Mouse (Mus musculus): ENCODE results near the gene Syf2. TPM values are rescaled to one million over a fixed set of nuclear protein-coding genes. Genes with fewer than 3 reads are reported as not detected.

Gene Syf2
- total RNA-seq, 2 experiments from 2014 or later, result 50.4 to 173 TPM

DNA sequence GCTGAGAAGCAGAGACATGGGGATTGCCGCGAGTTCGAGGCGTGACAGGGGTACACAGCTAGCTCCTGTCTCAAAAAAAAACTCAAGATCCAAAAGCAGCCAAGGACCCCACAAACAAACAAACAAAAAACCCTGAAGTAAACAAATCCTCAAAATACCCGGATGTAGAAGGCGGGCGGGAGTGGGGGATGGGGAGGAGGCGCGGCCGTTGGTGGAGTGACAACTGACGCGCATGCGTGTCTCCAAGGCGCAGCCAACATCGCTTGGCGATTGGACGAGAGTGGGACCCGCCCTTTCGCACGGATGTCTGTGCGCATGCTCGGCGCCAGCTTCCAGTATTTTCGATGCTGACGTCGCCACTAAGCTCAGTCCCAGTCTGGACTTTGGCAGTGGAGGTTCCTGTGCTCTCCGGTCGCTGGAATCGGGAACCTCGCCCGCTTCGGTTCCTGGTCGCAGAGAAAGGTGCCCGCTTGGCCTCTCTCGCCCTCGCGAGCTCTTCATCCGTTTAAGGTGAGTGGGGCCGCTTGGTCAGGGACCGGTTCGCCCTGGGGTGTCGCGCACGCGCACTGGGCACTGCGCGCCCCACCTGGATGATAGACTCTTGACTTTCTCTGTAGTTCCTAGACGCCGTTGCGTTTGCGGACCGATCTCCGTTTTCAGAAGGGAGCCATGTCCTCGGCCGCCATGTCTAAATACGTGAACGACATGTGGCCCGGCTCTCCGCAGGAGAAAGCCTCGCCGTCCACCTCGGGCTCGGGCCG, 7.3 kb upstream of the Syf2 start, which contains the start of gene Rsrp1:
Gene Rsrp1 (plus strand): TSS at position 335 of the 761 bp plus-strand sequence.
- peak; percentile 63 for ATAC-seq (replicated peaks; ENCODE audit: poor library complexity)

DNA sequence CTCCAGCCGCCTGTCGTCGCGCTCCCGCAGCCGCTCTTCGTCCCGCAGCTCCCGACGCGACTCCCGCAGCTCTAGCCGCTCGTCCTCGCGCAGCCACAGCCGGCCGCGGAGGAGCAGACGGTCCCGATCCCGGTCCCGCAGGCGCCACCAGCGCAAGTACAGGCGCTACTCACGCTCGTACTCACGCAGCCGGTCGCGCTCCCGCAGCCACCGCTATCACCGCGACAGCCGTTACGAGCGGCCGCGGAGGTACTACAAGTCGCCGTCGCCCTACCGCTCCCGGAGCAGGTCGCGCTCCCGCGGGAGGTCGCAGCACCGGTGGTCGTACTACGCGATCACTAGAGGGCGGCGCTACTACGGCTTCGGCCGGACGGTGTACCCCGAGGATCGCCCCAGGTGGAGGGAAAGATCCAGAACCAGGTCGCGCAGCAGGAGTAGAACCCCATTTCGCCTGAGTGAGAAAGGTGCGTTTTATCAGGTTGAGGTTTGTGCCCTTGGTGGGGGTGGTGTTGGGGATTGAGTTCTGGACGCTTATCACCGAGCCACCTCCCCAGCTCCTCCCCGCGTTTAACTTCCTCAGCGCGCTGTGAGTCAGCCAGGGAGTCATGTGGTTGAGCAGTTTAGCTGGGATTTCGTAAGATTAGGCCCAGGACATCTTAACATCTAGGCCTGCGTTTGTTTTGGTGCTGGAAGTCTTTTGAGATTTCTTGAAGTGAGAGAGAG, 6.5 kb upstream of the Syf2 start:
- ATAC-seq (replicated peaks; ENCODE audit: poor library complexity), result peak; percentile 53

DNA sequence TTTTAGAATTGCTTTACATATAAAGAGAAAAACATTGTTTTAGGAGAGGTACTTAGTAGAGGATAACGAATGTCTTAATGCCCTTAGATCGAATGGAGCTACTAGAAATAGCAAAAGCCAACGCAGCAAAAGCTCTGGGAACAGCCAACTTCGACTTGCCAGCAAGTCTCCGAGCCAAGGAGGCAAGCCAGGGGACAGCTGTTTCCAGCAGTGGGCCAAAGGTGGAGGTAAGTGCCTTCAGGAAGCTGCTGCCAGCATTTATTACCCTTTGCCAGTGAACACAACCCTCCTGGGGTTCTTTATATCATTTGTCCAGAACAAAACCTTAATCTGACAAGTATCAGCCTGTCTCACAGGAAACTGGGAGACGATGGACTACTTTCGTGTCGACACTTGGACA, 5.5 kb upstream of the Syf2 start:
- ATAC-seq (replicated peaks; ENCODE audit: poor library complexity), result no peak

DNA sequence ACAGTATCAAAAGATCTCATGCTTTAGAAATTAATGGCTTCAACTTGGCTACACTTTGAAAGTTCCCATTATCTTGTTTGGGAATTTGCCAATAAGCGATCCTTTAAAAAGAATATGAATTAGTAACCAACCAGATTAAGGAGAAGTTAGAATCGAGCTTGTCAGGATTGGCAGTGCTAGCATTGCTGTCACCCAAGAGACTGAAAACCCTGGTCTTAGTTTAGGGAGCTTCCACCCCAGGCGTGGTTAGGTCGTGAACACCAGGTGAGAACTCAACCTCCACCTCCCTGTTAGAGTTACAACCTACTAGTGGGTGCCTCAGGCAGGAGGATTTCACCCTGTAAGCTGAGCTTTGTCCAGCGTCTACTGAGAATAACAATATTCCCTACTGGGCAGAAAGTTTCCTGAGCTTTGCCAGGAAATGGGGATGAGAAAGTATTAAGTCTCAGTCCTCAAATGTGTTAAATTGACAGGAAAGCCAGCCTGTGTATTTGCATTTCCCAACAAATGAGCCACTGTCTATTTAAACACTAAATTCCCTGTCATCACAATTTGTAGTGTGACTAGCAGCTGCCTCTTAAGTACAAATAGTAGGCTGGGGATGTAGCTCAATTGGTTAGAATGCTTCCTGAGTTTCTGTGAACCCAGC, 2.8 kb upstream of the Syf2 start:
- ATAC-seq (replicated peaks; ENCODE audit: poor library complexity), result no peak

DNA sequence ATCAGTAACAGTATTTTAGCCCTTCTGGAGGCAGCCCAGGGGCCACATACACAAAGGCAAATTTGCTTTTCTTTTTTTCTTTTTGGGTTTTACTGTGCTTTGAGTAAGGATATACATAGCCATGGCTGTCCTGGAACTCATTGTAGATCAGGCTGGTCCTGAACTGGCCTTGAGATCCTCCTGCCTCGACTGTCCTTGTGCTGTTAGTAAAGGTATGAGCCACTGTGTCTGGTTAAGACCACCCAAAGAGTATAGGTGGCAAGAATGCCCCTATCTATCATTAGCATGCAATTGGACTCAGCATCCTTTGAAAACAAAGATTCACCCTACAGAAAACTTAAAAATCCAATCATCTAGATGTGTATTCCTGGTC, 2.2 kb upstream of the Syf2 start:
- ATAC-seq (replicated peaks; ENCODE audit: poor library complexity), result no peak

DNA sequence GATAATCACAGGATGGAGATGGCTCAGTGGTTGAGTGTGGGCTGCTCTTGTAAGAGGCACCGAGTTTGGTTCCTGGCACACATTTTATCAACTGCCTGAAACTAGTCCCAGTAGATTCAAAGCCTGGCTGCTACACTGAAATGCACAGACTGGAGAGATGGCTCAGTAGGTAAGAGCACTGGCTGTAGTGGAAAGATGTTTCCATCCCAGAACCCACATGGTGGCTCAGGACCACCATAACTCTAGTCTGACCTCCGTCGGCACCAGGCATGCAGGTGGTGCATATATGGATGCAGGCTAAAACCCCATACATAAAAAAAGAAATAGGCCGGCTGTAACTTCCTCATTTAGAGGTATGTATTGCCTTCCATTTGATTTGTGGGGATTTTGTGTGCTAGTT, 1.2 kb upstream of the Syf2 start:
- 0 out of 2 replicates have a peak, but pooled peaks have one; percentile 9 for ATAC-seq (replicated peaks; ENCODE audit: poor library complexity)

DNA sequence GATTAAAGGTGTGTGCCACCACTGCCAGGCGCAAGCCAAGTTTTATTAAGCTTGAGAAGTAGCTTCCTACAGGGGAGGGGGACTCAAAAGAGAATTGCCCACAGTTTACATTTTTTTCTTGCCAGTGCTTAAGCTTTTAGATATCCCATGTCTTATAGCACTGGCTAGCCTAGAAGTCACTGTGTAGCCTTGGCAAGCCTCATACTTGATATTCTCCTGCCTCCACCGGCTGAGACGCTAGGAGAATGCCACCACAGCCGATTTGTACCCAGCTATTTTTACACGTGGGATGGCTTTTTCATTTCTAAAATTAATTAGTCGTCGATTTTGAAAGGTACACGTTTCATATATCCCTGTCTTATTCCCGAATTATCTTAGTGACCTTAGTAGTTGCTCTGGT, 508 bp upstream of the Syf2 start:
- no peak for ATAC-seq (replicated peaks; ENCODE audit: poor library complexity)

DNA sequence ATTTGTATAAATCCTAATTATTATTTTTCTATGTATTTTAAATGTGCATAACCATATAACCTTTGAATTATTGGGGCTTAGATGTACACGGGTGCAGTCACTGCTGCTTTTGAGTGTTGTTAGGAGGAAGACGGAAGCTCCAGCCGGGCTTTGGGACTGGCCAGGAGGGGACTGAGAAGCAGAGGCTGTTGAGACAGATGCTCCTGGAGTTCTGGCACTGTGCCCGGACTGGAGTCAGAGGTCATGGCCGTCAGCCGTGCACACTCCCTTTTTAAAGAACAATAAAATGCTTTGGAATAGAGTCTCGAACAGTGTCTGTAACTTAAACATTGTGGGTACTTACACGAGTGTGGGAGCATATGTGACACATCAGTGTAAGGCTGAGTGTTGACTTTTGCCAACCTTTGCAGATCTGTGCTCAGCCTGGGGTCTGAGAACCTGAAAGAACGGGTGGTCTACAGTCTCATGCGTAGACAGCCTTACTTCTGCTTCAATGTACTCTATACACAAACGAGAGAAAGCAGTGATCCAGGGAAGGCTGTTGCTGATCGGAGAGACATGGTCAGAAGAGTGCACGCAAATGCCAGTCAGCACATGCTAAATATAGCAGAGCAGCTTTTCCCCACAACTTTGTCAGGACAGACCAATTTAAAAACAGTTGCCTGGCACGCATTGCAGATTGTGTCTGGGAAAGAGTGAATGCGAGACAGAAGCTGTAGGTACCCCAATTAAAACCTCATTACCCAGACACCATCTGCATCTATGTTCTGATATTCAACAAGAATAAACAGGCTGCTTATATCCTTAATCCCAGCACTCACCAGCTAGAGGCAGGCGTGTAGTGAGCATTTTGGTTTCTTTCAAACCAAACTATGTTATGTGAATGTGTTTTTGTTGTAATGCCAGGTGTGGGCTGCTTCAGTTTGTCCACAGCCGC, 6.8 kb downstream of the Syf2 start:
- ATAC-seq (replicated peaks; ENCODE audit: poor library complexity), result no peak

DNA sequence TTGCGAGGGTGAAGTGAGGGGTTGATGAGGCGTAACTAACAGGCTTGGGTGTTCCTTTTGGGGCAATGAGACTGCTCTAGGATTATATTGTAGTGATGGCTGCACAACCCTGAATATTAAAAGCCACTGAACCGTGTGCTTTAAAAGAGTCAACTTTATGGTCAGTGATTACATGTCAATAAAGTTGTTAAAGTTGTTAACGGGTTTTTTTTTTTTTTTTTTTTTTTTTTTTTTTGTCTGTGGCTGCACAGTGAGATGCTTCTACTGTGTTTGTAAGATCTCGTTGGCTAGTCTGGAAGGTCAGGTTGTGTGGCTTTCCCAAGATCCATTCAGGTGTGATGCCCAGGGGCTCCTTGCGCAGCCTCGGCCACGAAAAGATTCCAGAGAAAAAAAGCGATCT, 9.2 kb downstream of the Syf2 start:
- no peak for ATAC-seq (replicated peaks; ENCODE audit: poor library complexity)

DNA sequence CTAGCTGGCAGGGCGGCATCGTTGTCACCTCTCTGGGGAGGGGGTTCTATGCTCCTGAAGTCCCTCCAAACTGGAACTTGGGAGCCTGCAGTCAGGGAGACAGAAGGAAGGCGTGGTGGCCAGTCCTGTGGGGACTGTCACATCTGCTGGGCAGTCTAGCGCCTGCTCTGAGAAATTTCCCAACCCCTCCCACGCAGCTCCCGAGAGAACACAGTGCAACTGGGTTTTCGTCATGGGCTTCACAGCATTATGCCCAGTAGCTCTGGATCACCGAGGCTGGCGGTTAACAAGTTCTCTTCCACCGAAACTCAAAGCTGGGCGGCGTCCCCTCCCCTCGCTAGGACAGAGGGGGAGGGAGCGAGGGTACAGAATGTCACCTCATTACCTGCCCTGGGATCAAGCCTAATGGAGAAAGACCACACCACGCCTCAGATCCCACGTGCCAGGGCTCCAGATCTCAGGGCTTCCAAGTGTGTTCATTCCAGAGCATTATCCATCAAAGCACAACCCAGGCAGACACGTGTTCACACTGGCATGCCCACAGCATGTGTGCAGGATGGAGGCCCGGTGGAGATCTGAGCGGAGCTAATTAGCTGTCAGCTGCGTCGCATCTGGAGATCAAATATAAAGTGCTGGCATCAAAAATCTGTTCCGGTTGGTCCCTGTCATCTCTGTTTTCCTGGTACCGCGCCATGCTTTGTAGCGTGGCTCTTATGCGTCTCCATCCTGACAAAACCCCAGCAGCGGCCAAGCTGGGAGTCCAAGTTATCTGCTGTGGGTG, 13.2 kb downstream of the Syf2 start:
- no peak for ATAC-seq (replicated peaks; ENCODE audit: poor library complexity)

DNA sequence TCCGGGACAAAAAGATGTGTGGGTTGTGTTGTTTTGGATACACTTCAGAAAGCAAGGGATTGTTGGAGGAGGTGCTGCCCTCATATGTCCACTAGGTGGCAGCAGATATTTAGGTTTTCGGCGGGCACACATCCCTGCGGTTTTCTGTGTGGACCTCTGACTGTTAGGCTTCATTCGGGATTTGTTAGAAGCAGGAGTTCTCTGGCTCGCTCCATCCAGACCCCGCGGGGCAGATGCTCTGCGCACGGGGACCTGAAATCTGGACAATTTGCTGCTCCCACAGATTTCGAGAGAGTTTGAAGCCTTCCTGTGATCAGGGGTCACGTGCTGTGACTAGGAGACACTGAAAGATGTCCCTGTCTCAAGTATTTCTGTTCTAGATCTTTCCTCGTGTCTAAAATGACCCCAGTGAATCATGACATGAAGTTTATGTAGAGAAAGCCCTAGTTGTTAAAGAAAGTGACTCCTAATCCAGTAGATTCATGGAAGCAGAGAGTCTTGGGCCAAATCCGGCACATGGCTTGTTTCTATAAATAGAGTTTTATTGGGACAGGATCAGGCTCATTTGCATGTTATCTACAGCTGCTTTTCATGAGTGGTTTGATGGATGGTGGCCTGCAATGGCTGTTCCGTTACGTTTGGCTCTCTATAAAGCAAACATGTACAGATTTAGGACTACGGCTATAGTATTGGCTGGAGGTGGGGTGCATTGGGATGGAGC, 15.5 kb downstream of the Syf2 start:
- peak; percentile 82 for ATAC-seq (replicated peaks; ENCODE audit: poor library complexity)

DNA sequence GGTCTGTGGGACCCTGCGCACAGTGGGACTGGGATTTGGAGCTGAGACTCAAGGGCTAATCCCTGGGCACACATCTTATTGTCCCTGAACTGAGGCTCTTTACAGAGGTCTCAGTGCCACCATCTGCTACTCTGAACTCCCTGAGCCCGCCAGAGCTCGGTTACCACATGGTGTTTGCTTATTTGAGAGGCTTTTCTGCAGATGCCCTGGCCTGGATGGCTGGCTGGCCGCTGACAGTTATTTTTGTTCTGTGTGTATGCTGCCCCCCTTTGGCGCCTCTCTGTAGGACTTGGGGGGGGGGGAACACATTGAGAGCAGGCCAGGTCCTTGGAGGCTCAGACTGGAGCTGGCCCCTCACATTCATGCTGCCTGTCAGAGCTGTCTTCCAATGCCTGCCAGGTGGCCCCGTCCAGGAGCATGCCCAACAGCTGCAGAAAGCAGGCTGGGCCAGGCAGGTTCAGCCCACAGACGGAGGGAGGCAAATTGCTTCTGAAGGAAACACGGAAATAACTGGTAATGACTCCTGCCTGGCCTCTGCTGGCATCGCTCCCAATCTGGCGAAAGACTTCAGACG, 19.9 kb downstream of the Syf2 start:
- ATAC-seq (replicated peaks; ENCODE audit: poor library complexity), result peak; percentile 73

DNA sequence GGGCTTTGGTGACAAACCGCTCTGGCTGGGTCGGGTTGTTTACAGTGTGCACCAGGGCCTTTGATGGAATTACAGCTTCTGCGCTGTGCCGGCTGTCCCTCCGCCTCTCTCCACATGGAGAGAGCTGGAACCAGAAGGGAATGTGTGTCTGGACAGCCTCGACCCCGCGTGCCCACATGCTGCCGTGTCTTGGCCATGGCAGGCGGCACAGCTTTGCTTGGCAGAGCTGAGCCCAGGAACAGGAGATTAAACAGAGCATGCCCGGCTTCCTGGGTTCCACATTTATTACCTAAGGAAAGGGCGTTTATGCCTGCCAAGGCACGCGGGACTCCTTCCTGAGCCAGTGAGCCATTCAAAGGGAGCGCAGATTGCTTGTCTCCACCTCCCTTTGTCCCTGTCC, 23.8 kb downstream of the Syf2 start:
- ATAC-seq (replicated peaks; ENCODE audit: poor library complexity), result no peak

DNA sequence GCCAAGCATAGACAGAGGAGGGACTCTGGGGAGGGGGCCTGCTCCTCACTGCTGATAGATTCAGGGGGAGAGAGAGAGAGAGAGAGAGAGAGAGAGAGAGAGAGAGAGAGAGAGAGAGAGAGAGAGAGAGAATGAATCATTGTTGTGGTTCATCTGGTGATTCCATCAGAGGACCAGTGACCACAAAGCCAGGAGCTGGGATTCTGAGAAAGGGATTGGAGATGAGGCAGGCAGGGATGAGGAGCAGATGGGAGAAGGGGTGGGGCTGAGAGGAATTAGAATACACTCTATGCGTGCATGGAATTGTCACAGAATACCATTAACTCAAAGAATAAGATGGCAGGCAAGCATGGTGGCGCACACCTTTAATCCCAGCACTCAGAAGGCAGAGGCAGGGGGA, 24.5 kb downstream of the Syf2 start:
- no peak for ATAC-seq (replicated peaks; ENCODE audit: poor library complexity)

DNA sequence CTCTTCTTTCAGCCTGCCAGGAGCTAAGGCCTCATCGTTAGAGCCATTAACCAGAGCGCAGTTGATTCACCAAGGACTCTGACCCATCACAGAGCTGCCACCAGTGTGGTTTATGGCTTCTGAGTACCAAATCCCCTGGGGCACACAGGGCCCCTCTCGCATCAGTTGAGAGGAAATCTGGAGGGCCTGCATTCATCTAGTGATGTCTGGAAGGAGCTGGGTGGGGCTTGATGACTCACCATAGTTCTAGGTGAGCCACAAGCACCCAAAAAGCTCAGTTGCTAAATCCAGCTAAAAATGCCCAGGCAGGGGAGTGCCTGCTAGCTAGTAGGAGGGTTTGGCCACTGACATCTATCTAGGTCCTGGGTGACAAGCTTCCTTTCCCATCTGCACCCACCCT, 25.1 kb downstream of the Syf2 start:
- peak; percentile 35 for ATAC-seq (replicated peaks; ENCODE audit: poor library complexity)

DNA sequence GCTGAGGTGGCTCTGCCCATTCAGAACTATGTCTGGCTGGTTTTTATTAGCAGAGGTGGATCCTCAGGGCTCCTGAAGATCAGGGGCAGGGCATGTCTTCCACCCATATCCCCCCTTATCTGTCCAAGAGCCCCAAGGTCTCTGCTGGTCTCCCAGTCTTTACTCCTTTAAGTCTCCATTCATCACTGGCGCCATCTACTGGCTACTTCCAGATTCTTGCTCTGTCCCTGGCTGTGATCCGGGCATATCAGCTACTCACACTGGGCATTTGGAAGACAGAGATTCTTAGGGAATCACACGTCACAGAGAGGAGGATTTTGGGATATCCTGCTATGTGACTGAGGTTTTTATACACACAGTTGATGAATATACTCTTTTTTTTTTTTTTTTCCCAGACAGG, 25.6 kb downstream of the Syf2 start:
- ATAC-seq (replicated peaks; ENCODE audit: poor library complexity), result peak; percentile 90

DNA sequence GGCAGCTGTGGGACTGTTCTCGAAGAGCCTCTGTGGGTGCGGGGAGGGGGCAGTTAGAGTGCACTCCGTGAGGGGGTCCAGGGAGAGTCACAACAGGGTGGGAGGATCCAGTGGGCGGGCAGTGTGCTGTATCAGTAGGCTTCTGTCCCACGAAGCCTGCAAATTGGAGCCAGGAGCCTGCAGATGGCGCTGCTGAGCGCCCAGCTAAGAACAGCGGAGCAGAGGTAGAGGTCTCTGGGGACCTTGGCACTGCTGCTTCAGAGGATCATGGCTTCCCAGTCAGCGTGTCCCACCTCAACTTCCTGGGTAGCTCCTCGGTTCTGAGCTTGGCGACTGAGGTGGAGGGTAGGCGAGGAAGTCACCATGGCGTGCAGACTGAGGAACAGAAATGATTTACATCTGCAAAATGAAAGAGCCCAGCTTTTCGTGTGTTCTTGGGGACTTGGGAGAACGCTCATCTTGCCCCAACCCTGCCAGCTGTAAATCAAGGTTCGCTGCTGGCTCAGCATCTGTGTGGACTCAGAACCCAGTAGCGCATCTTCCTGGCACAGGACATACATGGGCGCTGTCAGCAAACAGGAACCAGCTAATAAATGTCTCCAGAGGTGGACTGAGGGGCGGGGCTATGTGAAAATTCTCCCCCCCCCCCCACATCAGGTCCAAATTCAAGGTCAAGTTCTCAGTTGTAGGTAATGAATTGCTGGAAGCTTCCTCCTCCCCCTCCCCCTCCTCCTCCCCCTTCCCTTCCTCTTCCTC, 32.5 kb downstream of the Syf2 start:
- ATAC-seq (replicated peaks; ENCODE audit: poor library complexity), result peak; percentile 96

DNA sequence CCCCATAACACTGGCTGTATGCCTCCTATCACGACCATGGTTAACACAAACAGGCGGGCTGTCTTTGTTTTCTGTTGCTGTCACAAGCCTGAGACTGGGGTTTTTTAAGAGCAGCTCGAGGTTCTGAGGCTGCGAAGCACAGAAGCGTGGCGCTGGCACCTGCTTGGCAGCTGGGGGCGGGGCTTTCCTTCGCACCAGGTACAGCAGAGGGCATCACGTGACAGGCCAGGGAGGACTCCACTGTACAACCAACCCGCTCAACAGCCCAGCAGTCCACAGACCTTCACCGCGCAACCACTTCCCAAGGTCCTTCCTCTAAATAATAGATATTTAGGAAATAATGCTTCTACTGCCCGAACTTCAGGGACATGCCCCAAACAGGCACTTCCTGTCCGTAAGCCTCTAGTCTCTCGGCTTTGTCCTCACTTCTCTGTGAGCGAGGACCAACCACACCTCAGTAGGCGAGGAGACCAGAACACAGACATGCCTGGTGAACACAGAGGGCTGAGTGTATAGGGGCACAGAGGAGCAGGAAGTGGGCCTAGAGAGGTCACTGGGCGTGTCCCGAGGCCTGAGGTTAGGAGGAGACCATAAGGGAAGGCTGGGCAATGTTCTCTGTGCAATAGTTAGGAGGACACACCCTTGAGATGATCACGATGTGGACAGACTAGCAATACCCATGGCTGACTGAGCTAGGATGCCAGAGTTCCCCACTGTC, 37.3 kb downstream of the Syf2 start:
- peak; percentile 76 for ATAC-seq (replicated peaks; ENCODE audit: poor library complexity)

All from megakaryocyte progenitor cell, adult 5-6 weeks (primary cell).